Mouse (Mus musculus): ENCODE results near the gene Cpne6.

GRCm38 (mm10) chr14:55496761-55497448, 13.3 kb upstream of the Cpne6 start:
- TF ChIP-seq USF1 (IDR thresholded peaks at IDR 0.05; ENCODE audit: low read depth, low read length) (no peak), EP300 (IDR thresholded peaks at IDR 0.05; ENCODE audit: low read length) (no peak), E2F4 (IDR thresholded peaks at IDR 0.05; ENCODE audit: insufficient replicate concordance, low read depth, low read length) (no peak), CTCF (conservative IDR thresholded peaks at IDR 0.05 in 1 of 2, IDR thresholded peaks at IDR 0.05 in 1 of 2; ENCODE audit: low read depth in 2 of 2, low read length in 2 of 2) (no peak), HCFC1 (IDR thresholded peaks at IDR 0.05; ENCODE audit: low read depth, low read length) (no peak), MAX (IDR thresholded peaks at IDR 0.05; ENCODE audit: low read length) (no peak), CHD2 (IDR thresholded peaks at IDR 0.05; ENCODE audit: low read length) (no peak), POLR2A (IDR thresholded peaks at IDR 0.05; ENCODE audit: low read depth, low read length) (no peak), POLR2AphosphoS2 (IDR thresholded peaks at IDR 0.05; ENCODE audit: low read depth, low read length) (no peak)
